In genomic region chr10:41208860-41209377, GRCm38 (mm10) we compare ENCODE assay signal across 10 mouse cellular contexts.
DNase-seq lines count a peak whose midpoint lies in the region; ATAC-seq and TF ChIP-seq lines count a peak whose summit lies in the region.
"Had no signal": no experiment of that assay in that cellular context is flagged by ENCODE, and none has a peak within 500 bp of the region (broad histone marks: within the 10 kb centered on the region; RNA-seq: fewer than 3 reads in every experiment).

No protein-coding gene starts in this region.

- TF ChIP-seq POLR2A in heart, adult 2 months (IDR thresholded peaks at IDR 0.05; ENCODE audit: insufficient read depth, low read depth, low read length): no peak

- intact Hi-C loops in heart, adult 2 months (cut with DNase I): no loop called here

- peak; percentile 65 for DNase-seq in 3T3-L1 (ENCODE audit: low read depth, low spot score)
- DNase-seq in 416B (ENCODE audit: low read depth): peak; percentile 36
- DNase-seq in embryo, embryonic 11.5 days (ENCODE audit: low read depth, low spot score): peak; percentile 22
- DNase-seq in kidney, adult 9 months: no peak
- DNase-seq in left cerebral cortex, adult 18-20 months (ENCODE audit: low spot score in 2 of 2): no peak
- DNase-seq in heart, adult 2 months: no peak
- DNase-seq: adrenal gland, adult 2 months had no signal

- no peak overlapping the region for H3K27ac ChIP-seq in heart, adult 2 months
- H3K27ac ChIP-seq: heart, embryonic 15.5 days; neural tube, embryonic 12.5 days had no signal

- H3K9ac ChIP-seq in heart, adult 2 months (ENCODE audit: low read depth, low read length): no peak overlapping the region
- H3K9ac ChIP-seq: heart, embryonic 15.5 days; neural tube, embryonic 12.5 days had no signal

- H3K4me3 ChIP-seq in heart, adult 2 months: no peak overlapping the region
- H3K4me3 ChIP-seq: heart, embryonic 15.5 days; neural tube, embryonic 12.5 days had no signal

- WGBS in heart, adult 2 months: 59% methylated on average over 6 of the region's 6 CpGs

- H3K36me3 ChIP-seq in heart, adult 2 months (ENCODE audit: control insufficient read depth, insufficient read depth, low read length): no peaks in the 10 kb centered on the region
- H3K36me3 ChIP-seq: heart, embryonic 15.5 days; neural tube, embryonic 12.5 days had no signal

- 0 out of 2 replicates have a peak, but pooled peaks have one; percentile 38 for ATAC-seq in megakaryocyte, adult 5-6 weeks (ENCODE audit: poor library complexity, severe bottlenecking)

- H3K27me3 ChIP-seq in heart, adult 2 months (ENCODE audit: control insufficient read depth, insufficient read depth, low read length): no peaks in the 10 kb centered on the region
- H3K27me3 ChIP-seq: heart, embryonic 15.5 days; neural tube, embryonic 12.5 days had no signal

- no peak for TF ChIP-seq EP300 in heart, adult 2 months (IDR thresholded peaks at IDR 0.05; ENCODE audit: insufficient read depth, low read depth, low read length)

- no peak for TF ChIP-seq CTCF in heart, adult 2 months (IDR thresholded peaks at IDR 0.05)

- H3K79me2 ChIP-seq in heart, adult 2 months (replicated peaks; ENCODE audit: control insufficient read depth, insufficient read depth, low read length): no peaks in the 10 kb centered on the region

- H3K4me1 ChIP-seq in heart, adult 2 months (ENCODE audit: control insufficient read depth, insufficient read depth, low read length): no peaks in the 10 kb centered on the region
- H3K4me1 ChIP-seq: neural tube, embryonic 12.5 days had no signal

Comparison
In these comparisons a context has a peak if more than half of its experiments do, and no peak if none do; other contexts are left out.
1. DNase-seq: peak in 3T3-L1 (single experiment), 416B (single experiment) and embryo, embryonic 11.5 days (single experiment); none in kidney, adult 9 months (single experiment), left cerebral cortex, adult 18-20 months (0 of 2) and heart, adult 2 months (0 of 2).